In genomic region chr5:100626526-100626925, GRCm38 (mm10) we compare ENCODE assay signal across 21 mouse cellular contexts. TPM values are rescaled to one million over a fixed set of nuclear protein-coding genes. Genes with fewer than 3 reads are reported as not detected.
DNase-seq lines count a peak whose midpoint lies in the region; ATAC-seq and TF ChIP-seq lines count a peak whose summit lies in the region.
"Had no signal": no experiment of that assay in that cellular context is flagged by ENCODE, and none has a peak within 500 bp of the region (broad histone marks: within the 10 kb centered on the region; RNA-seq: fewer than 3 reads in every experiment).

No protein-coding gene starts in this region.

- peaks cover 4% of the 10 kb centered on the region; the same call in 1 of the 2 replicates for H3K4me1 ChIP-seq in heart, embryonic 10.5 days
- H3K4me1 ChIP-seq in limb, embryonic 14.5 days (ENCODE audit: control insufficient read depth, insufficient read depth, low read length) = no peaks in the 10 kb centered on the region
- H3K4me1 ChIP-seq in limb, embryonic 10.5 days = peaks cover 3% of the 10 kb centered on the region
- peaks cover 19% of the 10 kb centered on the region for H3K4me1 ChIP-seq in intestine, postnatal 0 days (replicated peaks; ENCODE audit: control insufficient read depth, insufficient read depth, low read length)
- H3K4me1 ChIP-seq: embryonic facial prominence, embryonic 13.5 days; forebrain, embryonic 12.5 days; hindbrain, embryonic 12.5 days had no signal

- no peak overlapping the region for H3K9ac ChIP-seq in limb, embryonic 14.5 days (ENCODE audit: low read depth, low read length, severe bottlenecking)
- no peak overlapping the region for H3K9ac ChIP-seq in intestine, postnatal 0 days (ENCODE audit: low read depth, low read length)
- H3K9ac ChIP-seq: embryonic facial prominence, embryonic 13.5 days; forebrain, embryonic 12.5 days; hindbrain, embryonic 12.5 days had no signal

- WGBS in heart, embryonic 10.5 days = 83% methylated on average over 6 of the region's 6 CpGs
- 60% methylated on average over 6 of the region's 6 CpGs for WGBS in limb, embryonic 14.5 days
- WGBS in limb, embryonic 10.5 days = 81% methylated on average over 6 of the region's 6 CpGs
- WGBS in intestine, postnatal 0 days = 40% methylated on average over 6 of the region's 6 CpGs

- peak; percentile 55 for DNase-seq in heart, embryonic 10.5 days (ENCODE audit: low spot score)
- DNase-seq in heart, postnatal 25 days (ENCODE audit: low spot score) = no peak
- peak; percentile 27 for DNase-seq in limb, embryonic 14.5 days (ENCODE audit: low spot score)
- no peak for DNase-seq in limb, embryonic 10.5 days (ENCODE audit: low spot score)
- no peak for DNase-seq in Muller cell, postnatal 12 days (ENCODE audit: inconsistent ontology term)
- DNase-seq in urinary bladder, postnatal 25 days (ENCODE audit: low spot score) = no peak
- DNase-seq: adrenal gland, postnatal 14 days; cerebellum, adult 11-12 months; cerebellum, adult 9-10 months; cerebellum, postnatal 25 days; gastrocnemius, postnatal 10 days; heart, adult 2 months; heart, postnatal 4 days had no signal

- no peak for ATAC-seq in limb, embryonic 14.5 days (ENCODE audit: low FRiP score, low read depth)
- ATAC-seq in intestine, postnatal 0 days = no peak
- ATAC-seq: activated CD4-positive, CD25-positive, alpha-beta regulatory T cell, adult 4 months; forebrain, embryonic 16.5 days; hindbrain, embryonic 16.5 days; Patski had no signal

- H3K4me2 ChIP-seq in limb, embryonic 14.5 days (replicated peaks; ENCODE audit: low read depth, low read length, severe bottlenecking) = no peak overlapping the region
- no peak overlapping the region for H3K4me2 ChIP-seq in intestine, postnatal 0 days (replicated peaks; ENCODE audit: low read depth)
- H3K4me2 ChIP-seq: embryonic facial prominence, embryonic 13.5 days; forebrain, embryonic 12.5 days; hindbrain, embryonic 12.5 days had no signal

- H3K4me3 ChIP-seq in heart, embryonic 10.5 days = no peak overlapping the region
- no peak overlapping the region for H3K4me3 ChIP-seq in limb, embryonic 14.5 days (replicated peaks; ENCODE audit: low read length)
- no peak overlapping the region for H3K4me3 ChIP-seq in limb, embryonic 10.5 days
- H3K4me3 ChIP-seq in intestine, postnatal 0 days (ENCODE audit: low read depth, low read length) = no peak overlapping the region
- H3K4me3 ChIP-seq: embryonic facial prominence, embryonic 13.5 days; forebrain, embryonic 12.5 days; heart, adult 2 months; hindbrain, embryonic 12.5 days had no signal

- no peak for TF ChIP-seq POLR2A in limb, embryonic 14.5 days (IDR thresholded peaks at IDR 0.05; ENCODE audit: borderline replicate concordance, extremely low read depth, insufficient read depth, insufficient read length)

- no peak for TF ChIP-seq CTCF in intestine, postnatal 0 days (IDR thresholded peaks at IDR 0.05; ENCODE audit: low read depth)

- H3K27ac ChIP-seq in heart, embryonic 10.5 days = no peak overlapping the region
- no peak overlapping the region for H3K27ac ChIP-seq in limb, embryonic 14.5 days (replicated peaks; ENCODE audit: low read depth, low read length)
- no peak overlapping the region for H3K27ac ChIP-seq in limb, embryonic 10.5 days
- 0 out of 2 replicates have a peak overlapping the region, but pooled peaks have one; percentile 35 for H3K27ac ChIP-seq in intestine, postnatal 0 days (ENCODE audit: low read depth, low read length)
- H3K27ac ChIP-seq: embryonic facial prominence, embryonic 13.5 days; forebrain, embryonic 12.5 days; heart, adult 2 months; hindbrain, embryonic 12.5 days had no signal

- H3K27me3 ChIP-seq in heart, embryonic 10.5 days (ENCODE audit: insufficient read depth, poor library complexity, severe bottlenecking) = no peaks in the 10 kb centered on the region
- no peaks in the 10 kb centered on the region for H3K27me3 ChIP-seq in limb, embryonic 14.5 days (ENCODE audit: control insufficient read depth, insufficient read depth, low read length)
- no peaks in the 10 kb centered on the region for H3K27me3 ChIP-seq in limb, embryonic 10.5 days (ENCODE audit: low read depth, poor library complexity, severe bottlenecking)
- H3K27me3 ChIP-seq in intestine, postnatal 0 days (replicated peaks; ENCODE audit: control insufficient read depth, insufficient read depth, low read length) = no peaks in the 10 kb centered on the region
- H3K27me3 ChIP-seq: embryonic facial prominence, embryonic 13.5 days; forebrain, embryonic 12.5 days; hindbrain, embryonic 12.5 days; Patski had no signal

- no peaks in the 10 kb centered on the region for H3K9me3 ChIP-seq in heart, embryonic 10.5 days
- H3K9me3 ChIP-seq in limb, embryonic 14.5 days (ENCODE audit: control insufficient read depth, low read length) = no peaks in the 10 kb centered on the region
- H3K9me3 ChIP-seq in limb, embryonic 10.5 days (replicated peaks) = no peaks in the 10 kb centered on the region
- no peaks in the 10 kb centered on the region for H3K9me3 ChIP-seq in intestine, postnatal 0 days (ENCODE audit: control insufficient read depth)
- H3K9me3 ChIP-seq: embryonic facial prominence, embryonic 13.5 days; forebrain, embryonic 12.5 days; hindbrain, embryonic 12.5 days had no signal

- intact Hi-C loops in heart, postnatal 25 days (cut with DNase I) = no loop called here

- no peaks in the 10 kb centered on the region for H3K36me3 ChIP-seq in heart, embryonic 10.5 days
- no peaks in the 10 kb centered on the region for H3K36me3 ChIP-seq in limb, embryonic 14.5 days (ENCODE audit: control insufficient read depth, insufficient read depth, low read length)
- no peaks in the 10 kb centered on the region for H3K36me3 ChIP-seq in limb, embryonic 10.5 days
- H3K36me3 ChIP-seq in intestine, postnatal 0 days (ENCODE audit: control insufficient read depth, insufficient read depth) = no peaks in the 10 kb centered on the region
- H3K36me3 ChIP-seq: embryonic facial prominence, embryonic 13.5 days; forebrain, embryonic 12.5 days; hindbrain, embryonic 12.5 days had no signal

RNA-seq across cellular contexts. Expression of gene Coq2, which starts 48.4 kb away (rescaled TPM):
- polyA plus RNA-seq in heart, embryonic 10.5 days (2016; fragmentation: Nextera tagmentation; extraction: Ambion mirVana) = 64.2 and 67.1 TPM in 2 replicates
- total RNA-seq in heart, postnatal 25 days (2021) = 10 to 100 TPM; 87.9 to 88.9 TPM
- polyA plus RNA-seq in limb, embryonic 14.5 days (2012; rRNA removed) = 91.2 and 116 TPM in 2 replicates
- polyA plus RNA-seq in limb, embryonic 14.5 days (2014; fragmentation: Nextera tagmentation; extraction: Ambion mirVana) = 56.2 and 63.1 TPM in 2 replicates
- 60.5 and 69.0 TPM in 2 replicates for polyA plus RNA-seq in limb, embryonic 10.5 days (2016; fragmentation: Nextera tagmentation; extraction: Ambion mirVana)
- 30.8 and 32.4 TPM in 2 replicates for polyA plus RNA-seq in intestine, postnatal 0 days (2015; fragmentation: Nextera tagmentation; extraction: Ambion mirVana)

RNA-seq across cellular contexts. Expression of gene Plac8, which starts 54.5 kb away (rescaled TPM):
- 8.5 and 15.2 TPM in 2 replicates for polyA plus RNA-seq in heart, embryonic 10.5 days (2016; fragmentation: Nextera tagmentation; extraction: Ambion mirVana)
- 1 to 10 TPM in 1 of 2 experiments, under 1 TPM in 1; 0.36 to 1.4 TPM for total RNA-seq in heart, postnatal 25 days (2021)
- 8.1 and 11.7 TPM in 2 replicates for polyA plus RNA-seq in limb, embryonic 14.5 days (2012; rRNA removed)
- polyA plus RNA-seq in limb, embryonic 14.5 days (2014; fragmentation: Nextera tagmentation; extraction: Ambion mirVana) = 5.4 and 5.7 TPM in 2 replicates
- 2.2 and 2.7 TPM in 2 replicates for polyA plus RNA-seq in limb, embryonic 10.5 days (2016; fragmentation: Nextera tagmentation; extraction: Ambion mirVana)
- polyA plus RNA-seq in intestine, postnatal 0 days (2015; fragmentation: Nextera tagmentation; extraction: Ambion mirVana) = 1,517 and 1,527 TPM in 2 replicates

Comparison
In these comparisons a context has a peak if more than half of its experiments do, and no peak if none do; other contexts are left out.
1. DNase-seq: peak in heart, embryonic 10.5 days (single experiment) and limb, embryonic 14.5 days (single experiment); none in heart, postnatal 25 days (single experiment), limb, embryonic 10.5 days (single experiment), Muller cell, postnatal 12 days (single experiment) and urinary bladder, postnatal 25 days (single experiment).
2. RNA of gene Plac8, which starts 54.5 kb away (polyA plus RNA-seq): 1,517 to 1,527 TPM in intestine, postnatal 0 days; 8.5 to 15.2 TPM in heart, embryonic 10.5 days, 5.4 to 11.7 TPM in limb, embryonic 14.5 days and 2.2 to 2.7 TPM in limb, embryonic 10.5 days; every median in the first group is over 10 times any median in the second.